Mouse (Mus musculus): ENCODE measurements at regions not wholly inside any gene's neighbourhood (a gene's known extent, or its start where the extent isn't known, plus 50 kb on each side); places are given as distances from the start of the nearest gene placed in this dataset.

GRCm38 (mm10) chr17:47317651-47318050 is 51.0 kb upstream of the Mrps10 start:
- no peak for DNase-seq

GRCm38 (mm10) chr17:47313162-47313561 is 55.5 kb upstream of the Mrps10 start:
- DNase-seq: no peak

- DNase-seq: no peak
These were observed 57.4 kb upstream of the Mrps10 start for GRCm38 (mm10) chr17:47311272-47311671.

- no peak for DNase-seq
These were observed 62.5 kb upstream of the Mrps10 start for GRCm38 (mm10) chr17:47306027-47306761.

DNA sequence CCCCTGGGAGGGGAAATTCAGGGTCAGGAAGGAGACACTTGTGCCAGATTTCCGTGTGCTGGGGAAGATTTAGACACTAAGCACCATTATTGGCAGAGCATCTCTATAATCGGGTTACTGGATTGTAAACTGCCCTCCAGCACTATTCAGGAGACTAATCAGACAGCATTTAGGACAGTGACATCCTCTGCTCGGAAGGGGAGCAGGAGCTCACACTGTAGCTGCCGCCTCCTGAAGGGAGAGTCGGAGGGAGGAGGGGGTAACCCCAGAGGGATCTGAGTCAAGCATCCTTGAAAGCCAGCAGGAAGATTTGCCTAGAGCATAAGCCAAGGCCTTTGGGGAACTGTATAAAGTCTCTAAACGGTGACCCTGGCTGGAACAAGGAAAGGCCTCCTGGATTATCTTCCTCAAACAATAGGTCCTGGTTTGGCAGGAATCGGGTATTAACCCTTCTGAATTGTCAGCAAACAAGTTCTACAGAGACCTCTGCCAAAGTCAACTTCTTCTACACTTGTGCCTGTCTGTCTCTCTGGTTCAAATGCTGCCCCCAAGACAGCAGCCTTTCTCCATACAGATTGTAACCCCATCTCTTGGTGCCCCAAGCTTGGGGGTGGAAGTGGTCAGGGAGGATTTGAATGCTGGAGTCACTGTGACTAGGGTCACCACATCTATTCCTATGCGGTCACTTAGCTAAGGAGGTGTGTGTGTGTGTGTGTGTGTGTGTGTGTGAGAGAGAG is 64.1 kb upstream of the Mrps10 start:
- no peak for DNase-seq

GRCm38 (mm10) chr17:47303600-47303999 is 65.1 kb upstream of the Mrps10 start:
- no peak for DNase-seq

DNA sequence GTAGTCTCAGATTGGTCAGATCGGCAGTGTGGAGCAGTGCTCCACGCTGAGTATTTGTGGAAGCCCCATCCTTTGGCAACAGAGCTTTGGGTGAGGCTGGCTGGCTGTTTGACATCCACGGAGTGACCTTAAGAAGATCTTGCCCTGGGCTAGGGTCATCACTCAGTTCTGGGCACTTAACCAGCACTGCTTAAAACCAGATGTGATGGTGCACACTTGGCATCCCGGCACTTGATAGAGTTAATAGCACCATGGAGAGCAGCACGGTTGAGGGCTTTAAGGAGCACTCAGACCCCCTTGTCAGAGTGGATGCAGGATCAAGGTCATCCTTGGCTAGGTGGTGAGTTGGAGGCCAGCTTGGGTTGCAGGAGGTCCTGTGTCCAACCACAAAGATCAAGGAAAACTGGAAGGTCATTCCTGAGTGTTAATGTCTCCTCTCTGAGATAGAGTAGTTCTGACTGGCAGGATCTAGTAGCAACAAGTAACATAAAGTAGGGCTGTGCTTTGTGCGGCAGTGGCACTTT is 70.2 kb upstream of the Mrps10 start:
- no peak for DNase-seq

- no peak for DNase-seq
These were observed 70.7 kb upstream of the Mrps10 start for GRCm38 (mm10) chr17:47297965-47298364.

DNA sequence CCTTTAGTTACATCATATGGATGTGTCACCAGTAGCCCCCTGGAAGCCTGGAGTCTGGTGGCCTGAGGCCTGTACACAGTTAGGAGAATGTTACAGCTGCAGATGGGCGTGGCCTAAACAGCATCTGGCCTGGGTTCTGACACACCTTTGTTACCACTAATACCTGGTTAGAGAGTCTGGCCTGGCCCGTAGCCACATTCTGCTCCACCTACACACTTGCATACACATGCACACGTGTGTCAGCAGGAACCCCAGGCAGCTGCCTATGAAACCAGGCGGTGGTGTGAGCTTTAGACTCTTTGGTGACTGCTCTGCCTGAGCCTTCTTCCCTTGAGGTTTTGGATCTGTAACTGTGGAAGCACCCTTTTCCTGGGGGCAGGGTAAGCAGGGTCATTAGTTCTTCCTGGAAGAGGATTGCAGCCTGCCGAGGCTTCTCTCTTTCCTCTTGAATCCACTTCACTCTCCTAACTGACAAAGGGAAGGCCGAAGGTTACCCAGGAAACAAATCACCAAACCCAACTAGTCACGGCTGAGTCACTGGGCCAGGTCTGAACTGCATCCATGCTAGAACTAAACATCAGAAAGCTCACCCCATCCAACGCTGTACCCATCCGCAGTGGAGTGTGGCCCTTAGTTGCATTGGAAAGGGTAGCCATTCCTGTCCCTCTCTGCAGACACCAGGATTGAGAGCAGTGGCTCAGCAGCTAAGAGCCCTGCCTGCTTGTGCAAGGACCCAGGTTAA is 71.8 kb upstream of the Mrps10 start:
- no peak for DNase-seq

DNA sequence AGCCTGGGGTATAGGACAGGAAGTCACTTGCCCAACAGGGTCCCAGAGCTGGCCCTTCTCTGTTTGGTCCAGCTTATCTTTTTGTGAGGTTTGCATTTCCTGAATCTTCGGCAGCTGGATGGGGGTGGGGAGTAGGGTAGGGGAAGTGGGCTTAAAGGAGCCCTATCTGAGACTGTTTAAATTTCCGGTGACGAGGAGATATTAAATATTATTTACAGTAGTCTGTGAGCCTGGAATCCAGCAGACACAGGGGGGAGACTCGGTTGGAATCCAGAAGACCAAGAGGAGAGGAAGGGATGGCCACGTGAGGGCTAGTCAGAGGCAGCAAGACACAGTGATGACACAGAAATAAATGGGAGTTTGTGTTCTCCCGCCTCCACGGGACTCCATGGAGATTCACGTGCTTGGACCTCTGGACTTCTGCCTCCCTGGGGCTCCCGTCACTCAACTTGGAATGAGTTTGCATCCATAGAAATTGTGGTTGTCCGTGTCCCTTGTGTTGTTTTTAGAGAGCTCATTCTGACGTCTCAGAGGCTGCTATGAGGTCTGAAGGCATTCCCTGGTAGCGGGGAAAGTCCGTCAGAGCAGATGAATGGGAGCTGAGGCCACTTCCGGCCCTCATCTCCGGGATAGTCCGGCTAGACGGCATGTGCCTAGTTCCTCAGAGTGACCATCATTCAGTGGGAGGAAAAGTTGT is 73.2 kb upstream of the Mrps10 start:
- DNase-seq: no peak

GRCm38 (mm10) chr17:47294091-47294534 is 74.6 kb upstream of the Mrps10 start:
- no peak for DNase-seq

GRCm38 (mm10) chr17:47293178-47293577 is 75.5 kb upstream of the Mrps10 start:
- DNase-seq: no peak

DNA sequence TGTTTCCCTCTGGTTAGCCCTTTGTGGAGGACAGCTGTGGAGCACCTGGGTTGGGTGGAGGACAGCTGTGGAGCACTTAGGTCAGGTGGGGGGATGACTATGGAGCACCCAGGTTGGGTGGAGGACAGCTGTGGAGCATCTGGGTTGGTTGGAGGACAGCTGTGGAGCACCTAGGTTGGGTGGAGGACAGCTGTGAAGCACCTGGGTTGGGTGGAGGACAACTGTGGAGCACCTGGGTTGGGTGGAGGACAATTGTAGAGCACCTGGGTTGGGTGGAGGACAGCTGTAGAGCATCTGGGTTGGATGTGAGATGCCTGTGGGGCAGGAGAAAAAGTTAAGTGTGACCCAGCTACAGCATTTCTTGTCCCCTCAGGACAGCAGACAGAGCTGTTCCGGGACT is 77.1 kb upstream of the Mrps10 start:
- no peak for DNase-seq

DNA sequence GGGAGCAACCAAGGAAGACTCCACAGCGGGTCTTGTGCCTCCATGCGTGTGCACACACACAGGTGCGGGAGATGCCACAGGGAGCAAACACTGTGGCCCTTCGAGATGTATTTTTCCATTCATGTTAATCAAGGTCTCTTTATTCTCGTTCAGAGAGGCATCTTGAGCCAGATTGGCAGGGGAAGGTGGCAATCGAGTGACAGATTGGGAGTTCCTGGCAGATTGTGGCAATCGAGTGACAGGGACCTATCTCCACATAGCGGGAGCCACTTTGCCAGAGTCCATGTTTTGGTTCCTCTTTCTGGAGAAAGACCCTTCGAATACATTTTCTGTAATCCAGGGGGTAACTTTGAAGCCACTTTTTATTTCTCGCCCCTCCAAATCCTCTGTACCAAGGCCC is 83.1 kb upstream of the Mrps10 start:
- no peak for DNase-seq

DNA sequence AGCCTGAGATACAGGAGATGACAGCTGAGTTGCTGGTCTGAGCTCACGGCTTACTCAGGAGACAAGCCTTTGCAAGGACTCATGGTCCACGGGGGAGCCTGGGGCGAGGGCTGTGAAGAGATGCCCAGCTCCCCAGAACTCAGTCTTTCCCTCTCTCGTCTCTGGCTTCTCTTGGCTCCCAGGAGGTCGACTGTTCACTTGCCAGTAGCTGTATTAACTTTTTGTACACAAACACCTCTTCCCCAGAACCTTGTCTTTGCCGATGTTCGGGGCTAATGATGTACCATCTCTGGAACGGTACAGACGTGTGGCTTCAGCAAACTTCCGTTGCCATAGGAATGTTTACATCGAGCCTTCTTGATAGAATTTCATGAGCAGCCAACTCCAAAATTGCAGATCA is 84.5 kb upstream of the Mrps10 start:
- no peak for DNase-seq

- DNase-seq: no peak
These were observed 85.5 kb upstream of the Mrps10 start for GRCm38 (mm10) chr17:47283158-47283557.

DNA sequence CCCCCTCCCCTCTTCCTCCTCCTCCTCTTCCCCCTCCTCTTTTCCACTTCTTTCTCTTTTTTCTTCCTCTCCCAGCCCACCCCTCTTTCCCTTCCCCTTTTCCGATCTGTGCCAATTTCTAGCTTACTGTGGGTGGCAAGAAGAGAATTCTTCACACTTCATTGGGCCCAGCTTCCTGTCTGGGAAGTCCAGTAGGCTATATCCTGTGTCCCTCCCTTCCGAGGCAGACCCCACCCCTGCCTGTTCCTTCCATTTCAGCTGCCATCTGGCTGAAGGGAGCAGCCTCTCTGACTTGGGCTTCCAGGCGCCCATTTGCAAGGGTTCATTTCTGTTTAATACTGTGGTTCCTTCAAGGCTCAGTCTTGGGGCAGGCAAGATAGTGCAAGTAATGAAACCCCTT is 86.2 kb upstream of the Mrps10 start:
- DNase-seq: no peak

- no peak for DNase-seq
These were observed 90.8 kb upstream of the Mrps10 start for GRCm38 (mm10) chr17:47277890-47278289.

DNA sequence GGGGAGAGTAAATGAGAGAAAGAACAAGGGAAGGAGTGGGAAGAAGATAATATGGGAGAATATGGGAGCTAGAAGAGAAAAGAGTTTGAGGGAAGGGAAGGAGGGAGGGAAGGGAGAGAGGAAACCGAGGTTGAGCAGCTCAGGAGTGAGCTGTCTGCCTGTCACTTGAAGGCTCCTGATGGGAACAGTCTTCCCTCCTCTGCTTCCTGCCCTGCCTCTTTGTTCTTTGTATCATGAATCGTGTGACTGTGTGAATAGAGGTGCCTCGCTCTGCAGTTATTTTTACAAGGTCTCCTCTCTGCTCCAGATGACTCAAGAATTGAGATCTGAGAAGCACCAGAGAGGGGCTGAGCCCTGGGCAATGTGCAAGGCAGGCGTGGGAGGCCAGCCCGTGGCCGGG is 92.0 kb upstream of the Mrps10 start:
- DNase-seq: no peak

DNA sequence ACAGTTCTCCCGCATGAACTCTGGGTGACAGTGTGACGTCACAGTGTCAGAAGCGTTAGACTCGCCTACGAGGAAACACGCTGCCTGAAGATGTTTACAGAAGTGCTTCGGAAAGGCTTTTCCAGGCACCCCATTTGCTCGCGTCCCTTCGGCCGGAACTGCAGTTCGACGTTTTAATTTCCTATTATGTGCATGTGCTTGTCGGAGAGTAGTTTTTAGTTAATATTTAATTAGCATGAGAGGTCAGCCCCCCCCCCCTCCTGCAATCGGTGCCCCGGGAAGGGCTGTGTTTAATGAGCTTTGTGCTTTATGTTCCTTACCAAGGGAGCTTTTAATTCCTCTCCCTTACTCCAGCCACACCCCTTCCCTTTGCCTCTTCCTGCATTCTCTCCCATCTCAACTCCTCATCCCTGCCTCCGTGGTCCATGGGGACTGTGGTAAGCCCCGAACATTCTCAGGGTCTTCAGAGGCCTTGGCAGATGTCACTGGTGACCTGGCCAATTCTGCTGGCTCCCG is 92.8 kb upstream of the Mrps10 start:
- no peak for DNase-seq

DNA sequence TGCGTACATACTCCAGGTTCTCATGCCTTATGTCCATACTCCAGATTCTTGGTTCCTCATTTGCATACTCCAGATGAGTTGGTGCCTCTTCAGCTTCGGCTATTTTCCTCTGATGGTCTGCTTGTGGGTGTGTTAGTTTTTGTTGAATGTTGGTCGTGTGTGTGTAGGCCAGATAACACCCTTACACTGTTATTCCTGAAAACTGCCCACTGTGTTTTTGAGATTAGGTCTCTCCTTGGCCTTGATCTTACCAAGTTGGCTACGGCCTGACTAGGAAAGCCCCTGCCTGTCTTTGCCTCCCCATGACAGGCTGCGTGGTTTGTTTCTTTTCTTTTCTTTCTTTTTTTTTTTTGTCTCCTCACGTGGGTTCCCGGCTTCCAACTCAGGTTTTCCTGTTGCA is 95.4 kb upstream of the Mrps10 start:
- DNase-seq: no peak

GRCm38 (mm10) chr17:47271979-47272677 is 96.6 kb upstream of the Mrps10 start:
- no peak for DNase-seq

Data from thymus, postnatal 25 days (tissue).